Mouse (Mus musculus): ENCODE measurements at regions not wholly inside any gene's neighbourhood (a gene's known extent, or its start where the extent isn't known, plus 50 kb on each side); places are given as distances from the start of the nearest gene placed in this dataset.
"Not testable (repeated sequence)": the region's sequence is repeated elsewhere in the genome, so short reads cannot be mapped to it uniquely, and the experiment has no call there.

GRCm38 (mm10) chr2:53619681-53620080 lies 428.2 kb downstream of the Arl6ip6 start:
- no peak for DNase-seq (ENCODE audit: low spot score in 2 of 2)

GRCm38 (mm10) chr2:53632816-53633474 lies 441.4 kb downstream of the Arl6ip6 start:
- not testable (repeated sequence) for DNase-seq (ENCODE audit: low spot score in 2 of 2)

GRCm38 (mm10) chr2:53668599-53669372 lies 416.6 kb downstream of the Rprm start:
- DNase-seq (ENCODE audit: low spot score in 2 of 2) = no peak

- no peak for DNase-seq (ENCODE audit: low spot score in 2 of 2)
Measured at GRCm38 (mm10) chr2:53680350-53681011, 404.9 kb downstream of the Rprm start.

- DNase-seq (ENCODE audit: low spot score in 2 of 2) = no peak
Measured at GRCm38 (mm10) chr2:53682599-53682998, 402.8 kb downstream of the Rprm start.

- no peak for DNase-seq (ENCODE audit: low spot score in 2 of 2)
Measured at GRCm38 (mm10) chr2:53687281-53687680, 398.1 kb downstream of the Rprm start.

GRCm38 (mm10) chr2:53689223-53689880 lies 396.0 kb downstream of the Rprm start:
- DNase-seq (ENCODE audit: low spot score in 2 of 2) = no peak

- no peak for DNase-seq (ENCODE audit: low spot score in 2 of 2)
Measured at GRCm38 (mm10) chr2:53691580-53692118, 393.7 kb downstream of the Rprm start.

GRCm38 (mm10) chr2:53711213-53711612 lies 374.1 kb downstream of the Rprm start:
- peak; percentile 73 to 91 for DNase-seq (ENCODE audit: low spot score in 2 of 2)

GRCm38 (mm10) chr2:53713106-53713640 lies 372.2 kb downstream of the Rprm start:
- no peak for DNase-seq (ENCODE audit: low spot score in 2 of 2)

- no peak for DNase-seq (ENCODE audit: low spot score in 2 of 2)
Measured at GRCm38 (mm10) chr2:53715017-53715416, 370.3 kb downstream of the Rprm start.

- DNase-seq (ENCODE audit: low spot score in 2 of 2) = no peak
Measured at GRCm38 (mm10) chr2:53723231-53723630, 362.1 kb downstream of the Rprm start.

GRCm38 (mm10) chr2:53728693-53729092 lies 356.7 kb downstream of the Rprm start:
- peak in 1 of 2 experiments; percentile 39 for DNase-seq (ENCODE audit: low spot score in 2 of 2)

- DNase-seq (ENCODE audit: low spot score in 2 of 2) = no peak
Measured at GRCm38 (mm10) chr2:53730451-53730850, 354.9 kb downstream of the Rprm start.

- no peak for DNase-seq (ENCODE audit: low spot score in 2 of 2)
Measured at GRCm38 (mm10) chr2:53763486-53763885, 321.9 kb downstream of the Rprm start.

GRCm38 (mm10) chr2:53782035-53782434 lies 303.3 kb downstream of the Rprm start:
- not testable (repeated sequence) for DNase-seq (ENCODE audit: low spot score in 2 of 2)

- DNase-seq (ENCODE audit: low spot score in 2 of 2) = not testable (repeated sequence)
Measured at GRCm38 (mm10) chr2:53788599-53788998, 296.8 kb downstream of the Rprm start.

GRCm38 (mm10) chr2:53796605-53797004 lies 288.7 kb downstream of the Rprm start:
- DNase-seq (ENCODE audit: low spot score in 2 of 2) = no peak

- no peak for DNase-seq (ENCODE audit: low spot score in 2 of 2)
Measured at GRCm38 (mm10) chr2:53803666-53804065, 281.7 kb downstream of the Rprm start.

GRCm38 (mm10) chr2:53850815-53851528 lies 234.4 kb downstream of the Rprm start:
- DNase-seq (ENCODE audit: low spot score in 2 of 2) = no peak

Data from right cerebral cortex, postnatal 10 days (tissue).